Mouse (Mus musculus): ENCODE results near the gene Dclk1.

DNA sequence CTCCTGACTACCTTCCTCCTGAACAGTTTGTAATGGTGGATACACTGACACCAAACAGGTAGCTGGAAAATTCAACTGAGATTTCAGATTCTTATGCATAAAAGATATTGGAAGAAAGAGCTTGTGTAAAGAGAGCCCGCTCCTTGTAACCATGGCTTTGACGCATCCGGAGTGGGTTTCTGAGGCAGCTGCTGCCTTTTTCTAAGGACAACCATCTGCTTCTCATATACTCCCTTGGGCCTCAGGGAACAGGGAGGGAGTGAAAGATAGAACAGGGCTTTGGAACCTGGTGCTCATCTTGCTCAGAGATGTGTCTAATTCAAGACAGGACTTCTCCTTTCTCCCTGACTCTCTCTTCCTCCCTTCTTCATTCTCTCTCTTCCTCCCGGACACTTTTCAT, 37.8 kb downstream of the Dclk1 start:
- TF ChIP-seq CTCF (IDR thresholded peaks at IDR 0.05; ENCODE audit: insufficient read depth, low read depth, low read length) (no peak), POLR2A (IDR thresholded peaks at IDR 0.05; ENCODE audit: insufficient read depth, low read depth, low read length) (no peak)
